Mouse (Mus musculus) left cerebral cortex, adult 18-20 months (tissue): ENCODE measurements at regions not wholly inside any gene's neighbourhood (a gene's known extent, or its start where the extent isn't known, plus 50 kb on each side); places are given as distances from the start of the nearest gene placed in this dataset.

Source experiments
- DNase-seq, 2 experiments: peaks; one replicate each; pipeline ENCODE4 v3.0.0; 2021 to 2022; ENCODE audit warnings: low spot score in 2 of 2, mixed read lengths in 1 of 2

DNA sequence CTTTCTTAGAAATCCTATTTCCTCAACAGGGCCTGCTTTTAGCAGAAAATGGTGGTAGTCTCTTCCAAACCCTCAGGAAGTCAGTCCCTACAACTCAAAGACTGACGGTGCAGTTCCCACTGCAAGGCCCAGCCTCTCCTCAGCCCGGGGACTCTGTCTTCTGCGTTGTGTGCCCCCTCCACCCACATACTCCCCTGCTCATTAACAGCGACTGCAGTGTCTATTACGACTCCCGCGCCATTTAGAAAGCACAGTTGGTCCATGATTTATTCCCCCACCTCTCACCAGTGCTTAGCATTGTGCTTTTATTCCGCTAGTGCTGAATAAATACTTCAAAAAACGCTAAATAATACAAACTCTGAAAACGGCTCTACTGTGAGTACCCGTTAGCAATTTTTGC lies 230.9 kb upstream of the Hes1 start:
- no peak for DNase-seq

DNA sequence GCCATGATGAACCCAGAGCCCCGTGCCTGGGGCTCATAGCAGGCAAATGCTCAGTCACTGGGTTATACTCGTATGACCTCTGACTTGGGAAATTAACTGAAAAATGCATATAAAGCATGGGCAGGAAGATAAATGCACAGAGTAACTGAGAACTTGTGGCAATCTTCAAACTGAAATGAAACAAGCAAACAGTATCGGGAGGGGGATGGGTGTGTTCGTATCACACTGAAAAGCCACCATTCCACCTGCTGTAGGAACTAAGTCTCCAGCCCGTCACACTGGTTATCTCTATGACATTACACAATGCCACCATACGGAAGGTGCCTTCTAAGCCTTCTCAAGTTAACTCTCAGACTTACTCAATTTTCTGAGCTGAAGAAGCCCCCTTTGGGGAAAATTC lies 230.3 kb upstream of the Hes1 start:
- DNase-seq = no peak

- DNase-seq = no peak
These were observed 229.5 kb upstream of the Hes1 start for GRCm38 (mm10) chr16:29834669-29835068.

GRCm38 (mm10) chr16:29837025-29837629 lies 227.1 kb upstream of the Hes1 start:
- DNase-seq = peak; percentile 31 to 42

- DNase-seq = no peak
These were observed 226.3 kb upstream of the Hes1 start for GRCm38 (mm10) chr16:29837874-29838273.

- peak; percentile 71 to 72 for DNase-seq
These were observed 225.1 kb upstream of the Hes1 start for GRCm38 (mm10) chr16:29838981-29839661.

- DNase-seq = no peak
These were observed 224.6 kb upstream of the Hes1 start for GRCm38 (mm10) chr16:29839662-29840001.

- DNase-seq = no peak
These were observed 223.8 kb upstream of the Hes1 start for GRCm38 (mm10) chr16:29840412-29840811.

DNA sequence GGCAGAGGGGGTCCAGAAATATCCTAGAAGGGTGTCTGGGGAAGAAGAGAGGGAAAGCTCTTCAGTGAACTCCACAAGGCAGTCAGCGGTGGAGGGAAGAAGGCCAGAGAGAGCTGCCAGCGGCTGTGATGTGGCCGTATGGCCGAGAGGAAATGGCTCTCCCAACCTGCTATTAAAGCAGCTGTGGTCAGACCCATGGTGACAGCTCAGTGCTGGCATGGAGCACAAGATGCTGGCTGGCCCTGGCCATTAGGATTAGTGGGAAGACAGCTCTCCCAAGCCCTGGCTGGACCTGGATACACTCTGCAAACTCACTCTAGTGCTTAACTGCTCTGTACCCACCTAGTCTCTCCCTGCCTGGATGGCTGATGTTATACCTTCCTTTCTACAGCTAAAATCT lies 223.1 kb upstream of the Hes1 start:
- no peak for DNase-seq

DNA sequence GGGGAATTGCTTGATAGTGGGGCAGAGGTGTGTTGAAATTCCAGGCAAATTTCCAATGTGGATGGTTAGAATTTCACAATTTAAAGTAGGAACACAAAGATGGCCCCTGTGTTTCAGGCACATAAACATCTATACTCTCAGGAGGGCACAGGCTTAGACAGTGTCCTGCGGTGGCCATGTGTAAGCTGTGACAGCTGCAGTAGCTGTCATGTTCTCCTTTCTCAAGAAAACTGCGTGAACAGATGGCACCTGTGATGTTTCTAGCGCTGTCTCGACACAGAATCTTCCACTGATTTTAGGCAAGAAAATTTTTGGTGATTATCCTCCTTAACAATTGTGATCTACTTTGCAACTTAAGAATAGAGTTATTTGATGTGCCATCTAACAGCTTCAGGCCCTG lies 222.1 kb upstream of the Hes1 start:
- no peak for DNase-seq

DNA sequence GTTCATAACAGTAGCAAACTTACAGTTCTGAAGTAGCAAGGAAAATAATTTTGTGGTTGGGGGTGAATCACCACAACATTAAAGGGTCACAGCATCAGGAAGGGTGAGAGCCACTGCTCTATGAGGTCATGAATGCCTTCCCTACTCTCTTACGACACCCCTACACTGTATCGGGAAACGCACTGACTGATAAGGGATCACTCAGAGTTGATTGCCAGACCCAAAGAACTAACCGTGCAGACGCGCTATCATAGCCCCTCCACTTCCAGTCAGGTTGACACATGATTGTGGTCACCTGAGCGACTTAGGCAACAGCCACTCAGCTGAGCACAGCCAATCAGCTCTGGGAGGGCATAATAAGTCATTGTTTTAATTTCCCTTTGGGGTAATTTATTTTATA lies 220.7 kb upstream of the Hes1 start:
- DNase-seq = no peak

DNA sequence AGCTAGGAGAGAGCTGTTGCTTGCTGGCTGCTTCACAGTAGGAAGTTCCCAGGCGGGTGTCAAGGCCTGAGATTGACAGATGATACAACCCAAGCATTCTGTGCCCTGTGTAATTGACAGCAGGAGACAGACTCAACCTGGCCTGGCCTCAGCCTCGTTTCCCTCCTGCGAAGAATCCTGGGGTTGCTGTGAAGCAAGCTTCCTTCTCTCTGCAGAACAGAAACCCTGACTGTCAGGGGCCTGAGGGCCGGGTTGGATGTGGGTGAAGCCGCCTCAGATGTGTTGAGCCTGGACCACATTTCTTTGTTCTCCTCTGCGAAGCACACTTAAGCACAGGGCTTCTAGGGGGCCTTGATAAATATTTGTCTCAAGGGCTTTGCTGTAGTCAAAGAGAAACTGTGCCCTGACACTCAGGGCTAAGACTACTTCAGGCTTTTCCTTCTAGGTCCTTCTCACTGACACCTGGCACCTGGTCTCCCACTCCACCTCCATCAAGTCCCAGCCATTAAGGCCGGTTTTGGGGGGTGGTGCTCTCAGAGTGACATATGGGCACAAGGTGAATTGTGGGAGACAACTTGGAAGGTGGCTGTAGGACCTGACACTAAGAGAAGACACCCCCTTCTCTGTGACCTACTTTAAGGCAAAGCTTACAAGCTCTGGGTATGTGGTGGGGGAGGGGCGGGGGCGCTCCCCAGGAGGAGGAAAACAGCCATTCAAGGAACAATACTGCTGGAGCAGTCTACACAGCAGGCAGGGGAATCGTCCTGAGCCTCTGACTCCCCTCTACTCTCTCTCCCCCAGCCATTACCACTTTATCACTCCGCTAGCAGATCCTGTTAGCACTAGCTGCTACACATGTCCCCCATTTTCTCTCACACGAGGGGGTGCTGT lies 219.2 kb upstream of the Hes1 start:
- DNase-seq = no peak

DNA sequence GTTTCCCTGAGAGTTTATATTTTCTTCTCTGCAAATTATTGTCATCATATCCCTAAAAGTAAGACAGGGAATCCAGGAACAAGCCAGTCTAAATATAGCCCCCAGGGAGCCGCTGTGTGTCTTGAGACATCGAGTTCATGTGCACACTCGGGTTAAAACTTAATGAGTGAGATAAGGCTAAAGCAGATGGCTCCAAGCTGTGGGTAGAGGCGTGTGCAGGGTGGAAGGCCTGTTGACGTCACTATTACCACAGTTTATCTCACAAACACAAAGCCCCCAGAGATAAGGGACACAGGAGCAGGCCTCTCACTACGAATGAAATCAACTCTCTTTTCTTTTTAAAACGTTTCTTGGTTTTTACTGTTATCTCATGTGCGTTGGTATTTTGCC lies 218.6 kb upstream of the Hes1 start:
- no peak for DNase-seq

GRCm38 (mm10) chr16:29847059-29847458 lies 217.1 kb upstream of the Hes1 start:
- DNase-seq = no peak

GRCm38 (mm10) chr16:29847734-29848133 lies 216.4 kb upstream of the Hes1 start:
- DNase-seq = no peak

DNA sequence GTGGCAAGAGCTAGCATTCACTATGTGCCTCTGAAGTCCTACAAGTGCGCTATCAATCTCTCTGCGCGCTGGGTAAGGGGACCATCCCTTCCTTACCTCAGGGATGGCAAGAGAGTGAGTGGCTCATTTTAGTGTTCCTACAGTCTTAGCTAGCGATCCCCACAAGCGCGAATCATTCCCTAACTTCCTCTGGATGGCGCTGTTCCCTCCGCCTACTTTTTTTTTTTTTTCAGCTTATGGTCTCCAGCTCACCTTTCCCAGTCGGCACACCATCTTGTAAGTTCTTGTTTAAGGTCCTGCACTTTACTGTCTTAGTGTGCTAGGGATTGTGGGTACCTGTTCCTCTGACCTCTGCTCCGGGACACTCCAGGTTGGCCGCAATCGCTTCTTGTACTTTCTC lies 215.7 kb upstream of the Hes1 start:
- no peak for DNase-seq

- DNase-seq = no peak
These were observed 214.7 kb upstream of the Hes1 start for GRCm38 (mm10) chr16:29849511-29849910.

GRCm38 (mm10) chr16:29850616-29851015 lies 213.6 kb upstream of the Hes1 start:
- DNase-seq = no peak

DNA sequence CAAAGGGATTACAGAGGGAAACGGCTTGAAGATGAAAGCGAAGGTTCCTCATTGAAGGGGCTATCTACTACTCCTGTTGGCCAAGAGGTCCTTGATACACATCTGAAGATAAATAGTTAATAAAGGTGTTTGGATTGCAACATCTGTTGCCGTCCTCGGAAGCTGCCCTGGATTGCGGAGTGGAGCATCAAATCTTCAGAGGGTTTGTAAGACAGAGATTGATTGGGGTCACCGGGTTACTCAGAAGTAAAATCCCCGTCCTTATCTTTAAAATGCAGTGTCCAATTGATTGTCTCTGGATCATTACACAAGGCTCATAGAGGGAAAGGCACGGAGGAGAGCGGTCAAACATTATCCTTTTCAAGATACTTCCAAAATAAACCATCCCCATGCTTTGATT lies 212.4 kb upstream of the Hes1 start:
- DNase-seq = no peak

DNA sequence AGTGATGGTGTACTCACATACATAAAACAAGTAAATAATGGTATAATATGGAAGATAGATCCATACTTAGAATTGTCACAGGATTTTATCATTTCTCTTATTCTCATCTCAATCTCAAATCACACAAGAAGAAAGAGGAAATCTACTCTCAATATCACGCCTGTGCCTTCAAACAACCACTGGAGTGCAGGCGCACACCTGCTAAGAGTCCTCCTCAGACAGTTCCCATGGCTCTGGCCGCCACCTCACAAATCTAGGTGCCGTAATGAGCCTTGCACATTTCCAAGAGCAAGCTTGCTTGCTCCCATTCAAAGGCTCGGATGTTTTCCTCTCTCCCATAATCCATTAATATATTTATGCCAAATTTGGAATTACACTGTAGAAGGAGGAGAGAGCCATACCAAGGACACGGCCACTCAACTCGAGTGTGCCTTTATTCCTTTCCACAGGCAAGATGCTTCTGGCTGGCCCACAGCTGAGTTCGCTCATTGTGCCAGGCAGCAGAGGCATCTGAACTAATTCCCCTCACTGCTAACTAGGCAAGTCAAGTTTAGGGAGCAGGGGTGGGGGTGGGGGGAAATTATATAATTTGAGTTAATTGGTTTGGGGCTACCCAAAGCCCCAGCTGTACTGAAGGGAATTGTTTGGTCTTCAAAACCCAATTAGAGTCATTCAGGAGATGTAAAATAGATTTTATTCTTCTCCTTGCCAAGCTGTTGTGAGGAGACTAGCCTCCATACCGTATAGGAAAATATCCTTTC lies 209.2 kb upstream of the Hes1 start:
- DNase-seq = no peak

DNA sequence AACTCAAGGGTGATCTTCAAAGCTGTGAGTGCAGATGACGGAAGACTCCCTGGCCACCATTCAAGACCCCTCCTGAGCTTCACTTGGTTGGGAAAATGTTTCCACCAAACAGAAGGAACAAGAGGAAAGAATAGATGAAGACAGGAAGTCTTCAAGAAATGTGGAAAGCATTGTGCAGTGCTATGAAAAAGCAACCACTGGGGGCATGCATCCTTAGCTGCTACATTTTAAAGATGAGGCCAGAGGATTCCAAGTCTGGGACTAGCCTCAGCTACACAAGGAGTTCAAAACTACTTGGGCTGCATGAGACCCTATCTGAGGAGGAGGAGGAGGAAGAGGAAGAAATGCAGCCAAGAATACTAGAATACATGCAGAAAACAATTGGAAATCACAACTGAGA lies 207.6 kb upstream of the Hes1 start:
- DNase-seq = no peak

- DNase-seq = no peak
These were observed 205.5 kb upstream of the Hes1 start for GRCm38 (mm10) chr16:29858645-29859044.
